Mouse (Mus musculus) lung, embryonic 15.5 days (tissue): ENCODE data around the gene Morn1. TPM values are rescaled to one million over a fixed set of nuclear protein-coding genes. Genes with fewer than 3 reads are reported as not detected.

ENCODE experiments used
- ATAC-seq: fragments of 200-750 bp; cut with Nextera tagmentation; 2 replicates; pipeline ENCODE4 v1.8.0; 2017; ENCODE audit warnings: moderate number of reproducible peaks, borderline replicate concordance; ENCODE audit not compliant: low FRiP score, low TSS enrichment; ENCODE audit errors: extremely low read depth
- H3K27ac ChIP-seq: fragments of 300-500 bp; sonication (generic); 2 replicates; pipeline ENCODE4 v1.5.1; 2015; ENCODE audit warnings: moderate library complexity, mild to moderate bottlenecking, inconsistent platforms
- H3K27me3 ChIP-seq: fragments of 300-500 bp; sonication (generic); 2 replicates; pipeline ENCODE4 v1.6.1; 2015; ENCODE audit warnings: inconsistent platforms
- H3K36me3 ChIP-seq: fragments of 300-500 bp; sonication (generic); 2 replicates; pipeline ENCODE4 v1.6.1; 2015; ENCODE audit warnings: inconsistent platforms
- H3K4me1 ChIP-seq: fragments of 300-500 bp; sonication (generic); 2 replicates; pipeline ENCODE4 v1.6.1; 2015; ENCODE audit warnings: inconsistent platforms
- H3K4me2 ChIP-seq: fragments of 300-500 bp; sonication (generic); 2 replicates; pipeline ENCODE4 v1.6.1; 2015; ENCODE audit warnings: inconsistent platforms, mild to moderate bottlenecking, moderate library complexity
- H3K4me3 ChIP-seq: fragments of 300-500 bp; sonication (generic); 2 replicates; pipeline ENCODE4 v1.5.1; 2015; ENCODE audit warnings: mild to moderate bottlenecking, inconsistent platforms
- H3K9ac ChIP-seq: fragments of 300-500 bp; sonication (generic); 2 replicates; pipeline ENCODE4 v1.6.1; 2015; ENCODE audit warnings: inconsistent platforms
- H3K9me3 ChIP-seq: fragments of 300-500 bp; sonication (generic); 2 replicates; pipeline ENCODE4 v1.6.1; 2016; ENCODE audit warnings: inconsistent platforms
- WGBS: fragments of 180-500 bp; shearing (Covaris S2); methylation state at CpG from one replicate; pipeline ENCODE4 v1.1.7; 2015; 5-methylcytosine and 5-hydroxymethylcytosine counted together
- polyA plus RNA-seq: library from polyadenylated mRNA; unstranded; fragments of >200 nt; fragmentation: Nextera tagmentation; extraction: Ambion mirVana; gene quantifications from 2 replicates; pipeline ENCODE4 v1.2.1, GENCODE M21; 2015

The Morn1 gene
- polyA plus RNA-seq, 1 experiment from 2014 or later = 7.7 TPM

- no peak overlapping the region for H3K4me2 ChIP-seq
- ATAC-seq = no peak
- no peaks in the 10 kb centered on the region for H3K27me3 ChIP-seq
- WGBS = 57% methylated on average over 11 of the region's 11 CpGs
- H3K9me3 ChIP-seq = no peaks in the 10 kb centered on the region
- no peak overlapping the region for H3K9ac ChIP-seq
- H3K36me3 ChIP-seq = peaks cover 47% of the 10 kb centered on the region
- no peak overlapping the region for H3K27ac ChIP-seq
- peaks cover 38% of the 10 kb centered on the region for H3K4me1 ChIP-seq
- H3K4me3 ChIP-seq = no peak overlapping the region
Measured at GRCm38 (mm10) chr4:155154986-155155385, 68.6 kb downstream of the Morn1 start.

GRCm38 (mm10) chr4:155156734-155157133 lies 70.4 kb downstream of the Morn1 start:
- ATAC-seq = no peak
- Histone ChIP-seq H3K4me3 (no peak overlapping the region), H3K9ac (no peak overlapping the region), H3K4me1 (peaks cover 31% of the 10 kb centered on the region), H3K9me3 (no peaks in the 10 kb centered on the region), H3K36me3 (peaks cover 48% of the 10 kb centered on the region), H3K4me2 (no peak overlapping the region), H3K27me3 (no peaks in the 10 kb centered on the region), H3K27ac (no peak overlapping the region)
- WGBS = 94% methylated on average over 17 of the region's 17 CpGs

GRCm38 (mm10) chr4:155157871-155158542 lies 71.6 kb downstream of the Morn1 start:
- 85% methylated on average over 27 of the region's 27 CpGs for WGBS
- no peaks in the 10 kb centered on the region for H3K9me3 ChIP-seq

GRCm38 (mm10) chr4:155158543-155158917 lies 72.2 kb downstream of the Morn1 start:
- H3K4me3 ChIP-seq = no peak overlapping the region
- peaks cover 46% of the 10 kb centered on the region for H3K36me3 ChIP-seq
- no peak overlapping the region for H3K4me2 ChIP-seq
- H3K27ac ChIP-seq = no peak overlapping the region
- peaks cover 38% of the 10 kb centered on the region for H3K4me1 ChIP-seq
- no peaks in the 10 kb centered on the region for H3K27me3 ChIP-seq
- no peaks in the 10 kb centered on the region for H3K9me3 ChIP-seq
- ATAC-seq = no peak
- WGBS = 54% methylated on average over 8 of the region's 8 CpGs
- no peak overlapping the region for H3K9ac ChIP-seq

More at GRCm38 (mm10) chr4:155157871-155158542, 71.6 kb downstream of the Morn1 start:
- no peak overlapping the region for H3K9ac ChIP-seq
- H3K27ac ChIP-seq = no peak overlapping the region
- ATAC-seq = no peak
- peaks cover 46% of the 10 kb centered on the region for H3K36me3 ChIP-seq
- no peaks in the 10 kb centered on the region for H3K27me3 ChIP-seq
- H3K4me2 ChIP-seq = no peak overlapping the region
- H3K4me3 ChIP-seq = no peak overlapping the region
- H3K4me1 ChIP-seq = peaks cover 33% of the 10 kb centered on the region

GRCm38 (mm10) chr4:155162433-155163319 lies 76.3 kb downstream of the Morn1 start:
- no peak overlapping the region for H3K9ac ChIP-seq
- H3K9me3 ChIP-seq = no peaks in the 10 kb centered on the region
- WGBS = 62% methylated on average over 7 of the region's 7 CpGs
- peaks cover 24% of the 10 kb centered on the region for H3K36me3 ChIP-seq
- no peak overlapping the region for H3K4me3 ChIP-seq
- no peaks in the 10 kb centered on the region for H3K27me3 ChIP-seq
- H3K27ac ChIP-seq = peak overlapping the region; percentile 9; the same call in 1 of the 2 replicates
- H3K4me1 ChIP-seq = peaks cover 55% of the 10 kb centered on the region
- ATAC-seq = no peak
- H3K4me2 ChIP-seq = no peak overlapping the region

GRCm38 (mm10) chr4:155163320-155163651 lies 76.9 kb downstream of the Morn1 start:
- no peak overlapping the region for H3K4me3 ChIP-seq
- WGBS = 40% methylated on average over 4 of the region's 4 CpGs
- no peak overlapping the region for H3K4me2 ChIP-seq
- H3K27me3 ChIP-seq = no peaks in the 10 kb centered on the region
- H3K9me3 ChIP-seq = no peaks in the 10 kb centered on the region
- H3K4me1 ChIP-seq = peaks cover 59% of the 10 kb centered on the region
- ATAC-seq = no peak
- H3K9ac ChIP-seq = no peak overlapping the region
- H3K36me3 ChIP-seq = peaks cover 18% of the 10 kb centered on the region
- H3K27ac ChIP-seq = 0 out of 2 replicates have a peak overlapping the region, but pooled peaks have one; percentile 2

- Histone ChIP-seq H3K9ac (no peak overlapping the region), H3K27ac (peak overlapping the region; percentile 69), H3K4me3 (no peak overlapping the region), H3K27me3 (no peaks in the 10 kb centered on the region), H3K4me1 (peaks cover 63% of the 10 kb centered on the region), H3K36me3 (peaks cover 14% of the 10 kb centered on the region), H3K4me2 (no peak overlapping the region), H3K9me3 (no peaks in the 10 kb centered on the region)
- ATAC-seq = no peak
- 53% methylated on average over 8 of the region's 8 CpGs for WGBS
Measured at GRCm38 (mm10) chr4:155163685-155164084, 77.3 kb downstream of the Morn1 start.

GRCm38 (mm10) chr4:155164550-155164949 lies 78.2 kb downstream of the Morn1 start:
- H3K4me1 ChIP-seq = peaks cover 72% of the 10 kb centered on the region
- H3K4me3 ChIP-seq = no peak overlapping the region
- H3K9me3 ChIP-seq = no peaks in the 10 kb centered on the region
- no peak overlapping the region for H3K4me2 ChIP-seq
- no peak overlapping the region for H3K9ac ChIP-seq
- peak overlapping the region; percentile 69 for H3K27ac ChIP-seq
- no peaks in the 10 kb centered on the region for H3K27me3 ChIP-seq
- ATAC-seq = peak; percentile 68
- H3K36me3 ChIP-seq = peaks cover 5% of the 10 kb centered on the region; the same call in 1 of the 2 replicates
- WGBS = 30% methylated on average over 6 of the region's 6 CpGs

- Histone ChIP-seq H3K4me1 (peaks cover 79% of the 10 kb centered on the region), H3K27me3 (no peaks in the 10 kb centered on the region)
Measured at GRCm38 (mm10) chr4:155165861-155166260, 79.5 kb downstream of the Morn1 start.

GRCm38 (mm10) chr4:155168835-155169252 lies 82.5 kb downstream of the Morn1 start:
- H3K27ac ChIP-seq = no peak overlapping the region
- no peaks in the 10 kb centered on the region for H3K27me3 ChIP-seq
- no peak overlapping the region for H3K9ac ChIP-seq
- no peaks in the 10 kb centered on the region for H3K36me3 ChIP-seq
- peaks cover 79% of the 10 kb centered on the region for H3K4me1 ChIP-seq
- no peaks in the 10 kb centered on the region for H3K9me3 ChIP-seq
- H3K4me3 ChIP-seq = no peak overlapping the region
- no peak for ATAC-seq
- no peak overlapping the region for H3K4me2 ChIP-seq
- WGBS = 88% methylated on average over 8 of the region's 8 CpGs

More at GRCm38 (mm10) chr4:155165861-155166260, 79.5 kb downstream of the Morn1 start:
- H3K36me3 ChIP-seq = no peaks in the 10 kb centered on the region
- H3K4me3 ChIP-seq = no peak overlapping the region
- no peak overlapping the region for H3K4me2 ChIP-seq
- H3K9ac ChIP-seq = no peak overlapping the region
- H3K27ac ChIP-seq = no peak overlapping the region
- no peak for ATAC-seq
- no peaks in the 10 kb centered on the region for H3K9me3 ChIP-seq

GRCm38 (mm10) chr4:155170614-155171212 lies 84.3 kb downstream of the Morn1 start:
- Histone ChIP-seq H3K4me3 (no peak overlapping the region), H3K36me3 (no peaks in the 10 kb centered on the region), H3K9ac (no peak overlapping the region), H3K9me3 (no peaks in the 10 kb centered on the region), H3K27me3 (no peaks in the 10 kb centered on the region), H3K4me2 (no peak overlapping the region), H3K27ac (peak overlapping the region; percentile 35; the same call in 1 of the 2 replicates), H3K4me1 (peaks cover 83% of the 10 kb centered on the region)
- 63% methylated on average over 8 of the region's 8 CpGs for WGBS
- ATAC-seq = no peak
